Mouse (Mus musculus): ENCODE measurements around the gene Nxnl1. TPM values are rescaled to one million over a fixed set of nuclear protein-coding genes. Genes with fewer than 3 reads are reported as not detected.
A peak's percentile ranks its signal among the peaks of the same experiment; 100 is the strongest.

The Nxnl1 gene
- polyA plus RNA-seq, 1 experiment from 2014 or later, result not detected

DNA sequence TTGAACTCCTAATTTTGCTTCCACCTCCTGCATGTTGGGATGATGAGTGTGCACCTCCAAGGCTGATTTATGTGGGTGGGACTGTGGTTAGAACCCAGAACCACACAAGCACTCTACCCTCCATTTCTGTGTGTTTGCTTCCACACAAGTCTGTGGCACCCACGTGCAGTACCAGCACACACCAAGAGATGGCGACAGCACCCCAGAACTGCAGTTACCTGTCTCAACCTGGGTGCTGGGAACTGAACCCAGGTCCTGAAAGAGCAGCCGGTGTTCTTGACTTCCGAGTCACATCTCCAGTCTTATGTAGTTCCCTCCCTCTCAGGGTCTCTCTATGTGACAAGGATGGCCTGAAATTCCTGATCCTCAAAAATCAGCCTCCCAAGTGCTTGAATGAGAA lies 2.4 kb downstream of the Nxnl1 start:
- H3K4me1 ChIP-seq, result peaks cover 10% of the 10 kb centered on the region
- no peak overlapping the region for H3K9ac ChIP-seq
- no peaks in the 10 kb centered on the region for H3K36me3 ChIP-seq
- peaks cover 75% of the 10 kb centered on the region for H3K27me3 ChIP-seq (replicated peaks)
- no peak overlapping the region for H3K4me3 ChIP-seq
- H3K27ac ChIP-seq, result no peak overlapping the region
- no peak for ATAC-seq (ENCODE audit: low FRiP score, low read depth)
- WGBS, result 87% methylated on average over 4 of the region's 4 CpGs
- peaks cover 6% of the 10 kb centered on the region; the same call in 1 of the 2 replicates for H3K9me3 ChIP-seq
- H3K4me2 ChIP-seq (replicated peaks), result no peak overlapping the region

GRCm38 (mm10) chr8:71562751-71563150 lies 3.6 kb downstream of the Nxnl1 start:
- H3K9ac ChIP-seq, result peak overlapping the region; percentile 40; the same call in 1 of the 2 replicates
- H3K27ac ChIP-seq, result no peak overlapping the region
- 0 out of 2 replicates have a peak overlapping the region, but pooled peaks have one; percentile 9 for H3K4me3 ChIP-seq
- peaks cover 78% of the 10 kb centered on the region for H3K27me3 ChIP-seq (replicated peaks)
- H3K9me3 ChIP-seq, result peaks cover 6% of the 10 kb centered on the region; the same call in 1 of the 2 replicates
- no peak for ATAC-seq (ENCODE audit: low FRiP score, low read depth)
- no peaks in the 10 kb centered on the region for H3K36me3 ChIP-seq
- H3K4me1 ChIP-seq, result peaks cover 12% of the 10 kb centered on the region
- H3K4me2 ChIP-seq (replicated peaks), result peak overlapping the region; percentile 50
- WGBS, result 2% methylated on average over 33 of the region's 33 CpGs

DNA sequence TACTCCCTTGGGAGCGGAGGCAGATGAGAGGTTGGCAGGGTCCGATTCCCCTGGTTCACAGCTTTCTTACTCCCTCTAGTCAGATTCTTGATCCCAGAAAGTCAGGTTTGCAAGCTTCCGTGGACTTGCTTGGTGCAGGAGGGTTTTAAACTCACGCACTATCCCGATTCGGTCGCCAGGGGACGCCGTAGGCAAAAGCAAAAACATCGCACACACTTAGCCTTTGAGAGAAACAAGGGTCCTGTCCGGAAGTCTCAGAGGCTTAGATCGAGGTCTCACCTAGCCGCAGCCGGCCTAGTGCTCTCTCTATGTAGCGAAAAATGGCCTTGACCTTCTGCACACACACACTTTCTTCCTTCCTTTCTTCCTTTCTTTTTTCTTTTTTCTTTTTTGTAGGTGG lies 5.0 kb downstream of the Nxnl1 start:
- no peak overlapping the region for H3K9ac ChIP-seq
- 0 out of 2 replicates have a peak, but pooled peaks have one; percentile 45 for ATAC-seq (ENCODE audit: low FRiP score, low read depth)
- no peak overlapping the region for H3K4me2 ChIP-seq (replicated peaks)
- H3K4me1 ChIP-seq, result peaks cover 12% of the 10 kb centered on the region
- no peak overlapping the region for H3K27ac ChIP-seq
- 3% methylated on average over 15 of the region's 15 CpGs for WGBS
- no peaks in the 10 kb centered on the region for H3K36me3 ChIP-seq
- no peak overlapping the region for H3K4me3 ChIP-seq
- peaks cover 6% of the 10 kb centered on the region; the same call in 1 of the 2 replicates for H3K9me3 ChIP-seq
- peaks cover 90% of the 10 kb centered on the region for H3K27me3 ChIP-seq (replicated peaks)

GRCm38 (mm10) chr8:71560765-71561164 lies 5.6 kb downstream of the Nxnl1 start:
- Histone ChIP-seq H3K36me3 (no peaks in the 10 kb centered on the region), H3K4me3 (no peak overlapping the region), H3K9ac (no peak overlapping the region), H3K27ac (no peak overlapping the region), H3K9me3 (peaks cover 6% of the 10 kb centered on the region; the same call in 1 of the 2 replicates), H3K4me2 (replicated peaks) (no peak overlapping the region), H3K27me3 (replicated peaks) (peaks cover 90% of the 10 kb centered on the region), H3K4me1 (peaks cover 12% of the 10 kb centered on the region)
- 84% methylated on average over 5 of the region's 5 CpGs for WGBS
- ATAC-seq (ENCODE audit: low FRiP score, low read depth), result no peak

DNA sequence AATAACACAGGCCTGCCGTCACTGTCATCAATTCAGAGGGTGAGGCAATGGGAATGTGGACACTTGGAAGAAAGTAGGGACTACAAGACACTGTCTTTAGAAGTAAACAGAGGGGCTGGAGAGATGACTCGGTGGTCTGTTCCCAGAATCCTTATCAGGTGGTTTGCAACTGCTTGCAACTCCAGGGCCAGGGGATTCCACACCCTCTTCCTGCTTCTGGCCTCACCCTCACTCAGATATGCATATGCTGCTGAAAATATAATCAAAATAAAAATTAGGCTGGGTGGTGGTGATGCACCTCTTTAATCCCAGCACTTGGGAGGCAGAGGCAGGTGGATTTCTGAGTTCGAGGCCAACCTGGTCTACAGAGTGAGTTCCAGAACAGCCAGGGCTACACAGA lies 6.3 kb downstream of the Nxnl1 start:
- no peaks in the 10 kb centered on the region for H3K36me3 ChIP-seq
- no peak overlapping the region for H3K27ac ChIP-seq
- 76% methylated on average over 3 of the region's 3 CpGs for WGBS
- H3K4me1 ChIP-seq, result peaks cover 12% of the 10 kb centered on the region
- H3K9ac ChIP-seq, result no peak overlapping the region
- H3K27me3 ChIP-seq (replicated peaks), result peaks cover 92% of the 10 kb centered on the region
- no peak for ATAC-seq (ENCODE audit: low FRiP score, low read depth)
- H3K4me3 ChIP-seq, result no peak overlapping the region
- H3K4me2 ChIP-seq (replicated peaks), result no peak overlapping the region
- H3K9me3 ChIP-seq, result peaks cover 6% of the 10 kb centered on the region; the same call in 1 of the 2 replicates

GRCm38 (mm10) chr8:71558958-71559690 lies 7.3 kb downstream of the Nxnl1 start:
- WGBS, result 1% methylated on average over 24 of the region's 24 CpGs
- H3K36me3 ChIP-seq, result no peaks in the 10 kb centered on the region
- H3K27ac ChIP-seq, result no peak overlapping the region
- peak overlapping the region; percentile 52 for H3K4me2 ChIP-seq (replicated peaks)
- 0 out of 2 replicates have a peak overlapping the region, but pooled peaks have one; percentile 8 for H3K9ac ChIP-seq
- H3K4me1 ChIP-seq, result peaks cover 12% of the 10 kb centered on the region
- ATAC-seq (ENCODE audit: low FRiP score, low read depth), result no peak
- H3K9me3 ChIP-seq, result peaks cover 3% of the 10 kb centered on the region; the same call in 1 of the 2 replicates
- peaks cover 90% of the 10 kb centered on the region for H3K27me3 ChIP-seq (replicated peaks)
- H3K4me3 ChIP-seq, result peak overlapping the region; percentile 19

- Histone ChIP-seq H3K9ac (0 out of 2 replicates have a peak within 1 kb of the TSS, but pooled peaks have one; percentile 8), H3K36me3 (no peaks in the 10 kb centered on the region), H3K4me2 (replicated peaks) (peak within 1 kb of the TSS; percentile 52), H3K4me3 (peak within 1 kb of the TSS; percentile 19), H3K4me1 (peaks cover 12% of the 10 kb centered on the region), H3K9me3 (no peaks in the 10 kb centered on the region), H3K27ac (no peak within 1 kb of the TSS), H3K27me3 (replicated peaks) (peaks cover 83% of the 10 kb centered on the region)
- 5% methylated on average over 70 of the region's 70 CpGs for WGBS
- ATAC-seq (ENCODE audit: low FRiP score, low read depth), result no peak
Observed at GRCm38 (mm10) chr8:71558071-71558957, 8.1 kb downstream of the Nxnl1 start, which contains the start of gene Tmem221. Gene Tmem221, minus strand, starts transcription at chr8:71558871.

GRCm38 (mm10) chr8:71554644-71555043 lies 11.8 kb downstream of the Nxnl1 start:
- no peak overlapping the region for H3K9ac ChIP-seq
- peaks cover 48% of the 10 kb centered on the region for H3K27me3 ChIP-seq (replicated peaks)
- WGBS, result 88% methylated on average over 2 of the region's 2 CpGs
- H3K9me3 ChIP-seq, result no peaks in the 10 kb centered on the region
- no peaks in the 10 kb centered on the region for H3K36me3 ChIP-seq
- no peak overlapping the region for H3K4me2 ChIP-seq (replicated peaks)
- H3K4me1 ChIP-seq, result peaks cover 12% of the 10 kb centered on the region
- ATAC-seq (ENCODE audit: low FRiP score, low read depth), result no peak
- no peak overlapping the region for H3K4me3 ChIP-seq
- H3K27ac ChIP-seq, result no peak overlapping the region

DNA sequence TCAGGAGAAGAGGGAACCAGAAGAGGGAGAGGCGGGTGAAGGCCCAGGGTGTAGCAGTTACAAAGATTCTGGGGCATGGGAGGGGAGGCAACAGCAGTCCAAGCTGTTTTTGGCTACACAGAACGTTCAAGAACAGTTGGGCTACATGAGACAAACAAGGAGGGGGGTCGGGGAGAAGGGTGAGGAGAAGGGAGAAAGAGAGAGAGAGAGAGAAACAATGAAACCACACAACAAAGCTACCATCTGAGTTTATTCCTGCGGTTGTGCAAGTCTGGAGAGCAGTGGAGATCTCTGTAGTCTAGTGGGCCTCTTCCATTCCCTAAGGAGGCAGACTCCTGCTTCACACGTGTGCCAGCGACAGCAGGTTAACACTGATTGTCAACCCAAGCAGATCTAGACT lies 12.4 kb downstream of the Nxnl1 start:
- no peak for ATAC-seq (ENCODE audit: low FRiP score, low read depth)
- Histone ChIP-seq H3K27me3 (replicated peaks) (peaks cover 42% of the 10 kb centered on the region), H3K9me3 (no peaks in the 10 kb centered on the region), H3K27ac (no peak overlapping the region), H3K4me2 (replicated peaks) (no peak overlapping the region), H3K4me3 (no peak overlapping the region), H3K9ac (no peak overlapping the region), H3K4me1 (peaks cover 9% of the 10 kb centered on the region), H3K36me3 (no peaks in the 10 kb centered on the region)
- 71% methylated on average over 6 of the region's 6 CpGs for WGBS

DNA sequence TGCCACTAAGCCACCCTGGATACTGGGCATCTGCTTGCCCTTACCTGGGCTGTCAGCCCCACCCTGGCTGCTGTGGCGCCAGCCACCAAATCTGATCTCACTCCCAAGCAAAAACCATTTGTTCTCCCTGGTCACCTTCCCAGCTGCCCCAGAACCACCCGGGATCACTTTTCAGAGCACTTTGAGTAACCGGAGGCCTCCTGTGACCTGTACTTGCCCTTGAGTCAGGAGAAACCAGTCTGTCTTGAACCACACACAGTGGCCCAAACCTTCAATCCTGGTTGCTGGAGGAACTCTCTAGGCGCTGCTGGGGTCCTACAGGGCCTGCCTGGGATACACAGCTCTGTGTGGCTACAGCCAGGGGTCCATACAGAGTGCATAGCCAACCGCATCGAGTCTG lies 13.6 kb downstream of the Nxnl1 start:
- Histone ChIP-seq H3K27me3 (replicated peaks) (peaks cover 29% of the 10 kb centered on the region), H3K4me1 (no peaks in the 10 kb centered on the region), H3K4me2 (replicated peaks) (no peak overlapping the region), H3K9me3 (no peaks in the 10 kb centered on the region), H3K27ac (no peak overlapping the region), H3K36me3 (peaks cover 5% of the 10 kb centered on the region), H3K4me3 (no peak overlapping the region), H3K9ac (no peak overlapping the region)
- ATAC-seq (ENCODE audit: low FRiP score, low read depth), result no peak
- WGBS, result 70% methylated on average over 6 of the region's 6 CpGs

GRCm38 (mm10) chr8:71550754-71551153 lies 15.6 kb downstream of the Nxnl1 start:
- Histone ChIP-seq H3K9me3 (no peaks in the 10 kb centered on the region), H3K4me1 (no peaks in the 10 kb centered on the region), H3K4me2 (replicated peaks) (no peak overlapping the region), H3K36me3 (peaks cover 22% of the 10 kb centered on the region), H3K27me3 (replicated peaks) (peaks cover 9% of the 10 kb centered on the region), H3K27ac (no peak overlapping the region), H3K4me3 (no peak overlapping the region), H3K9ac (no peak overlapping the region)
- ATAC-seq (ENCODE audit: low FRiP score, low read depth), result no peak
- 77% methylated on average over 7 of the region's 7 CpGs for WGBS

DNA sequence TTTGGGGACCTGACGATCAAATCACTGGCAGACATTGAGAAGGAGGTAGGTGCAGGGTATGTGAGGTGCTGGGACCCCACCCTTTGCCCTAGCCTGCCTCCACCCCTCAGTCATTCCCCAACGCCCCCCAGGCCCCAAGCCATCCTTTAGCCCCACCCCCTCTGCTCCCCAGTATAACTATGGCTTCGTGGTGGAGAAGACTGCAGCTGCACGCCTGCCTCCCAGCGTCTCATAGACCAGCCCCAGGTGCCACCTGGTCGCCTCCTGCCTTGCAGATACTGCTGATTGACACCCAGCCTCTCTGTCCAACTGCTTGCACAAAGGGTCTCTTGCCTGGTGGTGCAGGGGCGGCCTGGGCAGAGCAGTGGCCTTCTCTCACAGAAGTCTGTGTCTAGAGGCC lies 18.8 kb downstream of the Nxnl1 start:
- no peak overlapping the region for H3K27ac ChIP-seq
- 87% methylated on average over 7 of the region's 7 CpGs for WGBS
- no peak overlapping the region for H3K9ac ChIP-seq
- H3K9me3 ChIP-seq, result no peaks in the 10 kb centered on the region
- H3K27me3 ChIP-seq (replicated peaks), result no peaks in the 10 kb centered on the region
- no peak overlapping the region for H3K4me3 ChIP-seq
- H3K4me1 ChIP-seq, result peaks cover 10% of the 10 kb centered on the region
- H3K36me3 ChIP-seq, result peaks cover 30% of the 10 kb centered on the region
- no peak overlapping the region for H3K4me2 ChIP-seq (replicated peaks)
- no peak for ATAC-seq (ENCODE audit: low FRiP score, low read depth)

All from neural tube, embryonic 12.5 days (tissue).